Mouse (Mus musculus) E14TG2a.4 (cell line): ENCODE measurements around the gene Shd.
A peak's percentile ranks its signal among the peaks of the same experiment; 100 is the strongest.

Experiments used
- H3K27me3 ChIP-seq: 2 replicates; pipeline ENCODE4 v1.6.1; 2014; ENCODE audit warnings: low read length, control low read depth; ENCODE audit not compliant: insufficient read depth
- H3K36me3 ChIP-seq: 2 replicates; pipeline ENCODE4 v1.6.1; 2014; ENCODE audit warnings: low read length, control low read depth; ENCODE audit not compliant: insufficient read depth
- H3K4me1 ChIP-seq: replicated peaks from 2 replicates; pipeline ENCODE4 v1.6.1; 2014; ENCODE audit warnings: low read depth, low read length, control low read depth
- H3K4me3 ChIP-seq: replicated peaks from 2 replicates; pipeline ENCODE4 v1.5.1; 2014; ENCODE audit warnings: mild to moderate bottlenecking, low read length
- H3K9me3 ChIP-seq: 2 replicates; pipeline ENCODE4 v1.6.1; 2014; ENCODE audit warnings: low read length, control low read depth
- CTCF ChIP-seq: conservative IDR thresholded peaks from 2 replicates; pipeline ENCODE4 v1.5.1; 2014; ENCODE audit warnings: low read length
- NANOG ChIP-seq: IDR thresholded peaks from 2 replicates; pipeline ENCODE4 v1.6.1; 2014; ENCODE audit warnings: borderline replicate concordance, low read length, mixed read lengths
- POU5F1 ChIP-seq: IDR thresholded peaks from 2 replicates; pipeline ENCODE4 v1.6.1; 2014; ENCODE audit warnings: low read length, borderline replicate concordance

The Shd gene

DNA sequence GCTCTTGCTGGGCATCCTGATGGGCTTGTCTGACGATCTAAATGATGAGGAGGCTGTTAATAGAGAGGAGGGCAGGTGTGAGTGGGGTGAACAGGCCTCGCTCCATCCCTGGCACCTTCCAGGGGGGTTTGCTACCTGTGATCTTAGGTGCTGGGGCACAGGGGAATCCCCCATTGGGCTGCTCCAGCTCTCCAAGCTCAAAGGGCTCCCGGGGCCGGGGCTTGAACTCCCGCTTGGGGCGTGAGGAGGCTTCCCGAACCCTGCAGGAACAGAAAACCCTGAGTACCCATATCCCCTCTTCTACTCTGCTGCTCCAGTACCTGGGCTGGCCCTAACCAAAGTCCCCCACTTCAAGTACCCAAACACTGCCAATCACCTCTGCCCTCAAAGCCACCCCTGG, 47.6 kb downstream of the Shd start:
- Histone ChIP-seq H3K9me3 (no peaks in the 10 kb centered on the region), H3K36me3 (peaks cover 98% of the 10 kb centered on the region), H3K4me3 (no peak overlapping the region), H3K4me1 (peaks cover 60% of the 10 kb centered on the region), H3K27me3 (no peaks in the 10 kb centered on the region)
- TF ChIP-seq NANOG (no peak), CTCF (no peak), POU5F1 (no peak)

DNA sequence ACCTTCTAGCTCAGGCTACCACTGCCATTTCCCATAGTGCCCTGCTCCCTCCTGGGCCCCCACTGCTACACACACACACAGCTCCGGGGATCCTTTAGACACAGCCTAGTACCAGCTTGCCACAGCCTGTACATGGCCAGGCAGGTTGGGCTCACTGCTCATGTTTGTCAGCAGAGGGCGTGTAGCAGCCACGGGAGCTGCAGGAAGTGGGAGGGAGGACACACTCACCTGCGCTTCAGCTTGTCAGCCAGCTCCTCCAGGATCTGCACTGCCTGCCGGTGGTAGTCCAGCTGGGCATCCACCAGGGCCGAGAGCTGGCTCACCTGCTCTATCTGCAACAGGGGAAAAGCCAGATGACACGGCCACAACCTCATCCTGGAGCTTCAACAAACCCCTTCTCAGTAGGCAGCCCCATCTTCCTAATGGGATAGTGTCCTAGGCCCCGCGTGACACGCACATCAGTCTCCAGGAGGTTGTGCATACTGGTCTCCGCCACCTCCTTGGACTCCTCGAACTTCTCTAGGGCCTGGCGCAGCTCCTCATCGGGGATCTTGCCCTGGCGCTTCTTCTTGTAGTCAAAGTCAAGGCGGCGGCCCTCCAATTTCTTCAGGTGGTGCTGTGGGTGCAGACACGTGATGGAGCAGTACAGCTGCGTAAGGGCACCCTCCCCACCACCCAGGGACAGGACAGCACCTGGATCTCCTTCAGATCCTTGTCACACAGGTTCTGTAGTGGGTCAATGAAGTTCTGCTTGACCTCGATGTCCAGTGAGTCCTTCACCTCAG, 48.3 kb downstream of the Shd start:
- peaks cover 98% of the 10 kb centered on the region for H3K36me3 ChIP-seq
- TF ChIP-seq CTCF (no peak; the same call in 1 of the 2 replicates), POU5F1 (no peak), NANOG (no peak)
- H3K4me1 ChIP-seq = peaks cover 67% of the 10 kb centered on the region
- peak overlapping the region; percentile 14 for H3K4me3 ChIP-seq
- no peaks in the 10 kb centered on the region for H3K9me3 ChIP-seq
- H3K27me3 ChIP-seq = no peaks in the 10 kb centered on the region

DNA sequence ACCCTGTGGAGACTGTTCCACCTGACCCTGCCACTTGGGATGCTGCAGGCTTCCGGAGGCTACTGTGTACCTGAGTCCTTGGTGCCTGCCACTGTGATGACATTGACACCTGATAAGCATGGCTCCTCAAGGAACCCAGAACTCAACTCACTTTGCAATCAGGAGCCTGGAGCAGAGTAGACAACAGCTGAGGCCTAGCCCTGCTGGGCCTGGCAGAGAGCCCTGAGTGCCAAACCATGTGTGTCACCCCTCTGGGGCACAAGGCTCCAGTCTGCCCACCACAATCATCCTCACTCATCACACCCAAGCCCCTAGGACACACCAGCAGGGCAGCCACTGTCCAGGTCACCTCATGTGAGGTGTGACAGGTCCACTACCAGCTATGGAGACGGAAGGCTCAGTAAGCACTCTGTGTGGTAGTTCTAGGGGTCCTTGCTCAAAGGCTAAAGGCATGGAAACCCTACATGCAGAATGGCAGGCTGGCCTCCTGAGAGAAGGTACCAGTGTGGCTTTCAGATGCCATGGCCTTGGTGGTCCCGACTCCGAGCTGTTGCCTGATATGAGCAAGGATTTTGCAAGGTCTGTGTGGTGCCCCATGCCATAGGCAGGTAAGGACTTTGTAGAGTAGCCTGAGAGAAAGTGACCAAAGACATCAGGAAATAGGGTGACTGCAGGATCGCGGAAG, 50.3 kb downstream of the Shd start:
- H3K4me3 ChIP-seq = no peak overlapping the region
- no peak for TF ChIP-seq NANOG
- no peak for TF ChIP-seq POU5F1
- TF ChIP-seq CTCF = no peak
- H3K27me3 ChIP-seq = no peaks in the 10 kb centered on the region
- H3K4me1 ChIP-seq = peaks cover 76% of the 10 kb centered on the region
- peaks cover 100% of the 10 kb centered on the region for H3K36me3 ChIP-seq
- no peaks in the 10 kb centered on the region for H3K9me3 ChIP-seq

DNA sequence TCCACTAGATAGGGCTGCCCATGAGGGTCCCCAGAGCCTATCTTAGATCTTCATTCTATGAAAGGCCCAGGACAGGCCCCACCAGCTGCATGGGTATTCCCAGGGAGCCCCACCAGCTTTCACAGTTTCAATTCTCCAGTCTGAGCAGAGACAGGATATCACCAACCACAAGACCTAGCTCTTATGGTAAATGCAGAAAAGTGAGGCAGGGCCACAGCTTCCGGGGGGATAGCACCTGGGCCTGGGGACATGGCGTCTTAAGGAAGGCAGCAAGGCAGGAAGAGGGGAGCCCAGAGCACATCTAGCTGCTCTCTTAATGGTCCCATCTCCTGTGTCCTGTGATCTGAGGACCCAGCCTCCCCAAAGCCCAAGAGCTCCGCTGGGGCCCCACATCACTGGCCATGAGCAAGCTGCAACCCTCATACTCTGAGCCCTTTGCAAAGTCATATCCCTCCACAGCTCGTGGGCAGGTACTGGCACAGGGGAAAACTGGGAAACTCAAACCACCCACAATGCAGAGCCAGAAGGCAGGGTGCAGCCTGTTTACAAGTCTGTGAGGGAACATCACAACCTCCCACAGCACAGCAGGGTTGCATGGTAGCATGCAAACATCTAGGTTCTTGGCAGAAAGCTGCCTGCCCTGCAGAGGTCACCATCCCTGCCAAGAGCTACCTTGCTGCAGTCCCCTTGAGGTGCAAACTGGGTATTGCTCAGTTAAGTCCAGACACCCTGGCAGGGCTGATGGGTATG, 51.1 kb downstream of the Shd start:
- Histone ChIP-seq H3K4me3 (no peak overlapping the region), H3K9me3 (no peaks in the 10 kb centered on the region), H3K36me3 (peaks cover 100% of the 10 kb centered on the region), H3K4me1 (peaks cover 73% of the 10 kb centered on the region), H3K27me3 (no peaks in the 10 kb centered on the region)
- no peak for TF ChIP-seq POU5F1

DNA sequence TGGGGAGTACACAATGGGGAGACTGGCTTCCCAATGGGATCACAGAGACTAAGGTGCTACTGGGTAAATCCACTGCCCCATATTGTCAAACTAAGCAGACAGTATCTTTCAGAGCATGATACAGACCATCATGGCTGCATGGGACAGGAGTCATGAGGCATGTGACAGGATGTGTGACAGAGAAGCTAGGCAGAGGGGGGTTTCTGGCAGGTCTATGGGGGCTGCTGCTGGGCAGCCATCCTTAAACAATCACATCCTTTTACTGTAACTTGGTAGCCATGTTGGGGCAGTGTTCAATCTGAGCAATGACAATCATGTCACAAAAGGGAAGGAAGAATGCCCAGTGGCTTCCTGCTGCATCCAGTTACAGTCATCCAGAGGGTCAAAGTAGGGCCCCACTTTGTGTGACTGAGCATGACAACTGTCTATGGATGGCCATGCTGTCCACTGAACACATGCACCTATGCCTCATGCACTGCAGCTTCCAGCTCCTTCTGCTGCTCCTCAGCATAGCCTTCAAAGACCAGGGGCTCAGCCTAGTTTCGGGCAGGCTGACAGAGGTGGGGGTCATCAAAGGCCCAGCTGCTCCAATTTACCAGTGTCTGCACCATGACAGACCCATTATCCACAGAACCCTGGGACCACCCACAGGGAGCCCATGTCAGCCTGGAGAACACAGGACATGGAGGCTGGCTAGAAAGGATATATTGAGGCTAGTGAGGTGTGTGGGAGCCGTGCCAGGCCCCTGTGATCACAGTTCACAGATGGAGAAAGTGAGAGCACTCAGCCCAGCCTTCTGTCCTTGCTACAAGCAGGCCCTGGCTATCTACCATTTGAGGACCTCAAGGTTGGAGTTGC, 52.1 kb downstream of the Shd start:
- Histone ChIP-seq H3K4me3 (no peak overlapping the region), H3K36me3 (peaks cover 100% of the 10 kb centered on the region), H3K27me3 (no peaks in the 10 kb centered on the region), H3K9me3 (no peaks in the 10 kb centered on the region), H3K4me1 (peaks cover 73% of the 10 kb centered on the region)
- TF ChIP-seq POU5F1 (no peak), CTCF (no peak), NANOG (no peak)

DNA sequence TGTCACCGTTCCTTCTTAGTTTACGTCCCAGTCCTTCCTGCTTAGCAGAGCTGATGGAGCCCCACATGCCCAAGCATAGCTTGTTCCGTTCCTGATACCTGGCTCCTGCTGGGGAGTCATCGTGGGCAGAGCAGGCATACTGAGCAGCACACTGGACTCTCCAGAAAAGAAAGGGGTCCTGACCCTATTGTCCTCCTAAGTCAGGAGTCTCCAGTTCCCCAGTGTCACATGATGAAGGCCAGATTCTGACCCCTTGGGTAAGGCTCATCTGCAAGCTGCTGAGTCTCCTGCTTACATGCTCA, 52.7 kb downstream of the Shd start:
- H3K36me3 ChIP-seq = peaks cover 100% of the 10 kb centered on the region
- TF ChIP-seq NANOG (no peak), POU5F1 (no peak), CTCF (no peak)
- no peaks in the 10 kb centered on the region for H3K9me3 ChIP-seq
- peaks cover 73% of the 10 kb centered on the region for H3K4me1 ChIP-seq
- H3K27me3 ChIP-seq = no peaks in the 10 kb centered on the region
- no peak overlapping the region for H3K4me3 ChIP-seq

DNA sequence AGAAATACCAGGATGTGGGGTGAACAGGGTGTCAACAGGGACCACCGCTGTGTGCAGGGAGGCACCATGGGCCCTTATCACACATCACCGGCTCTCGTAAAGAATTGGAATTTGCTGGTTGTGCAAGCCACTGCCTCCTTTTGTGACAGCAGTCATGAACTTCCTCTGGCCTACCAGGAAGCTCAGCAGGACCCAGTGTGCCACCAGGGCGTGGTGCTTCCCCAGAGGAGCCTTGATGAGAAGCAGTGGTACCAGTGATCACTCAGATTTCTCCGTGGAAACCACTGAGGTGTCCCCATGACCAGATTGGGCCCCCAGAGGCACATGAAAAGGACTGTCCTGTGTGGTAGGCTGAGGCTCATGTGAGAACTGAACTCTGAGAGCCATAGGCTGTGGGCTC, 53.1 kb downstream of the Shd start:
- Histone ChIP-seq H3K27me3 (no peaks in the 10 kb centered on the region), H3K9me3 (no peaks in the 10 kb centered on the region), H3K36me3 (peaks cover 100% of the 10 kb centered on the region), H3K4me3 (no peak overlapping the region), H3K4me1 (peaks cover 70% of the 10 kb centered on the region)
- TF ChIP-seq CTCF (no peak), NANOG (no peak), POU5F1 (no peak)

DNA sequence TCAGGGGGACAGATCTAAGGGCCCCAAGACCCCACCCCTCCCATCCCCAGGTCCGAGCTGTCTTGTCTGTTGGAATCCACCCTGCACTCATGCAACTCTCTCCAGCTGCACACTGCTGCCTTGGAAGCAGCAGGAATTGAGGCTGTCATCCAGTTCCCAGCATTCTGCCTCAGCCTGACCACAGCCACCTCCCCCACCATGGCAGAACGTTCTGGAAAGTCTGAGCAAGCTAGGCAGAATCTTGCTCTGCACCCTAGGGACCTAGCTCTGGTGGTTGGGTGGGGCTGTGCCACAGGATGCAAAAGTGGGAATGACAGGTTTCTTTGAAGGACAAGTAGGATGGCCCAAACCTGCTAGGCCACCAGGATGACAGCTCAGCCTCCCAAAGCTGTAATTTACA, 54.2 kb downstream of the Shd start:
- Histone ChIP-seq H3K27me3 (no peaks in the 10 kb centered on the region), H3K4me3 (no peak overlapping the region), H3K36me3 (peaks cover 100% of the 10 kb centered on the region), H3K9me3 (no peaks in the 10 kb centered on the region), H3K4me1 (peaks cover 69% of the 10 kb centered on the region)
- TF ChIP-seq POU5F1 = no peak
